In the genomic region with DNA sequence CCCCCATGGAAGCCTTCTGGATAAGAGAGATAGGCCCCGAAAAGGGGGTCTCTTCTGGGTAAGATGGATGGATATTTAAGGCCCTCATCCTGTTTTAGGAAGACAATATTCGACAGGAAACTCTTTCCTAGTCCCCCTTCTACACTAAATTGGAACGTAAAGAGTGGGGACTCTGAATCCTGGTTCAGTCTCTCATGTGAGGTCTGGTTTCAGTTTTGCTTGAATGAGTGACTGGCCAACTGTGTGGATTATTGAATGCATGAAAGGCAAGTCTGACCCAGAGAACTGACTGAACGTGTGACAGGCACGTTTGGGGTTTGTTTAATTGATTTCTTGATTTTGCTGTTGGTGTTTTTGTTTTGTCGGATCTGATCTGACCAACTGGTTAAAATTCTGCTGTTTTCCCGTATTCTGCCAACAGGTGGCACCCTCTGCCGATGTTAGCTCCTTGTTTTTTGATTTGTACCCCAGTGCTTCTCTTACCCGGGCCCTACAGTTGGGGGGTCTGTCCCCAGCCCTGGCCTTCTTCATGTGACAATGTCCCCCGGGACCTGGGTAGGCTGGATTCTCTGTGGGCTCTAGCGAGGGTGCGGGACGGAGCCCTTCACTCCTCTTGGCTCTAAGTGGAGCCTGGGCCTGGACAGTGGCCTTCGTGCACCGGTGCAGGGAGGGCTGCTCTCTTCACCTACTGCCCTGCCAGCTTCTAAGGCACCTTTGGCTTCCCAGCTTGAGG, we compare ENCODE assay signal across 7 mouse cellular contexts. TPM values are rescaled to one million over a fixed set of nuclear protein-coding genes. Genes with fewer than 3 reads are reported as not detected.
DNase-seq lines count a peak whose midpoint lies in the region; ATAC-seq lines count a peak whose summit lies in the region.

No protein-coding gene starts in this region.

- H3K4me1 ChIP-seq in hindbrain, embryonic 13.5 days (replicated peaks): peaks cover 2% of the 10 kb centered on the region; the same call in 1 of the 2 replicates

- peak; percentile 72 for ATAC-seq in hindbrain, embryonic 13.5 days (ENCODE audit: low FRiP score)

- peak; percentile 73 for DNase-seq in ZHBTc4 (ENCODE audit: low read depth, low spot score)
- peak; percentile 79 to 86 for DNase-seq in cerebellum, postnatal 25 days
- DNase-seq in frontal cortex, postnatal 25 days (ENCODE audit: low spot score in 2 of 2): peak; percentile 60 to 72
- peak; percentile 57 to 85 for DNase-seq in layer of hippocampus, postnatal 25 days (ENCODE audit: extremely low spot score in 1 of 2, low spot score in 1 of 2)
- peak; percentile 41 for DNase-seq in lung, postnatal 25 days (ENCODE audit: low spot score)
- peak; percentile 48 for DNase-seq in retina, postnatal 7 days (ENCODE audit: low read depth, low spot score)

- no peaks in the 10 kb centered on the region for H3K27me3 ChIP-seq in hindbrain, embryonic 13.5 days

- no peaks in the 10 kb centered on the region for H3K36me3 ChIP-seq in hindbrain, embryonic 13.5 days

- 30% methylated on average over 15 of the region's 15 CpGs for WGBS in hindbrain, embryonic 13.5 days

- no peak overlapping the region for H3K4me3 ChIP-seq in hindbrain, embryonic 13.5 days

- peak overlapping the region; percentile 62 for H3K9ac ChIP-seq in hindbrain, embryonic 13.5 days

- H3K4me2 ChIP-seq in hindbrain, embryonic 13.5 days: peak overlapping the region; percentile 48

- no peaks in the 10 kb centered on the region for H3K9me3 ChIP-seq in hindbrain, embryonic 13.5 days

- H3K27ac ChIP-seq in hindbrain, embryonic 13.5 days: no peak overlapping the region

RNA-seq across cellular contexts. Expression of a gene that starts 16.1 kb away (rescaled TPM):
- 202 and 207 TPM in 2 replicates for polyA plus RNA-seq in hindbrain, embryonic 13.5 days (2015; fragmentation: Nextera tagmentation; extraction: Ambion mirVana)
- total RNA-seq in layer of hippocampus, postnatal 25 days (2021): 10 to 100 TPM; 49.9 to 53.3 TPM
